Mouse (Mus musculus) neural tube, embryonic 14.5 days (tissue): ENCODE measurements around the gene Thada. TPM values are rescaled to one million over a fixed set of nuclear protein-coding genes. Genes with fewer than 3 reads are reported as not detected.

Experiments used
- ATAC-seq: fragments of 200-750 bp; cut with Nextera tagmentation; 2 replicates; pipeline ENCODE4 v1.8.0; 2017; ENCODE audit warnings: low read depth, mild to moderate bottlenecking, moderate TSS enrichment, moderate library complexity
- H3K27ac ChIP-seq: fragments of 300-500 bp; sonication (generic); 2 replicates; pipeline ENCODE4 v1.5.1; 2014; ENCODE audit warnings: low read depth, mild to moderate bottlenecking, control low read depth, low read length, moderate library complexity, mixed read lengths
- H3K27me3 ChIP-seq: fragments of 300-500 bp; sonication (generic); 2 replicates; pipeline ENCODE4 v1.6.1; 2014; ENCODE audit warnings: low read length; ENCODE audit not compliant: control insufficient read depth, insufficient read depth
- H3K36me3 ChIP-seq: fragments of 300-500 bp; sonication (generic); 2 replicates; pipeline ENCODE4 v1.6.1; 2014; ENCODE audit warnings: low read length, mixed read lengths; ENCODE audit not compliant: control insufficient read depth, insufficient read depth
- H3K4me1 ChIP-seq: fragments of 300-500 bp; sonication (generic); 2 replicates; pipeline ENCODE4 v1.6.1; 2014; ENCODE audit warnings: low read length; ENCODE audit not compliant: control insufficient read depth, insufficient read depth
- H3K4me2 ChIP-seq: fragments of 300-500 bp; sonication (generic); 2 replicates; pipeline ENCODE4 v1.6.1; 2014; ENCODE audit warnings: mild to moderate bottlenecking, low read depth, low read length, control low read depth
- H3K4me3 ChIP-seq: fragments of 300-500 bp; sonication (generic); 2 replicates; pipeline ENCODE4 v1.5.1; 2014; ENCODE audit warnings: low read depth, low read length, control low read depth, mixed read lengths
- H3K9ac ChIP-seq: fragments of 300-500 bp; sonication (generic); replicated peaks from 2 replicates; pipeline ENCODE4 v1.6.1; 2014; ENCODE audit warnings: low read depth, mild to moderate bottlenecking, control low read depth, low read length, mixed read lengths
- H3K9me3 ChIP-seq: fragments of 300-500 bp; sonication (generic); 2 replicates; pipeline ENCODE4 v1.6.1; 2016; ENCODE audit warnings: low read length; ENCODE audit not compliant: control insufficient read depth
- WGBS: fragments of 180-500 bp; shearing (Covaris S2); extraction: QIAGEN DNeasy Blood & Tissue Kit; methylation state at CpG from one replicate; pipeline ENCODE4 v1.1.7; 2014; 5-methylcytosine and 5-hydroxymethylcytosine counted together
- polyA plus RNA-seq: library from polyadenylated mRNA; unstranded; fragments of >200 nt; fragmentation: Nextera tagmentation; extraction: Ambion mirVana; gene quantifications from 2 replicates; pipeline ENCODE4 v1.2.1, GENCODE M21; 2014

Thada gene
- polyA plus RNA-seq, 1 experiment from 2014 or later = 12.8 TPM

- no peak overlapping the region for H3K27ac ChIP-seq
- no peaks in the 10 kb centered on the region for H3K36me3 ChIP-seq
- no peak for ATAC-seq
- H3K4me1 ChIP-seq = no peaks in the 10 kb centered on the region
- no peak overlapping the region for H3K9ac ChIP-seq
- no peak overlapping the region for H3K4me2 ChIP-seq
- WGBS = 59% methylated on average over 4 of the region's 4 CpGs
- H3K4me3 ChIP-seq = no peak overlapping the region
- no peaks in the 10 kb centered on the region for H3K27me3 ChIP-seq
- H3K9me3 ChIP-seq = no peaks in the 10 kb centered on the region
Observed at GRCm38 (mm10) chr17:84258638-84259261, 207.3 kb downstream of the Thada start.

DNA sequence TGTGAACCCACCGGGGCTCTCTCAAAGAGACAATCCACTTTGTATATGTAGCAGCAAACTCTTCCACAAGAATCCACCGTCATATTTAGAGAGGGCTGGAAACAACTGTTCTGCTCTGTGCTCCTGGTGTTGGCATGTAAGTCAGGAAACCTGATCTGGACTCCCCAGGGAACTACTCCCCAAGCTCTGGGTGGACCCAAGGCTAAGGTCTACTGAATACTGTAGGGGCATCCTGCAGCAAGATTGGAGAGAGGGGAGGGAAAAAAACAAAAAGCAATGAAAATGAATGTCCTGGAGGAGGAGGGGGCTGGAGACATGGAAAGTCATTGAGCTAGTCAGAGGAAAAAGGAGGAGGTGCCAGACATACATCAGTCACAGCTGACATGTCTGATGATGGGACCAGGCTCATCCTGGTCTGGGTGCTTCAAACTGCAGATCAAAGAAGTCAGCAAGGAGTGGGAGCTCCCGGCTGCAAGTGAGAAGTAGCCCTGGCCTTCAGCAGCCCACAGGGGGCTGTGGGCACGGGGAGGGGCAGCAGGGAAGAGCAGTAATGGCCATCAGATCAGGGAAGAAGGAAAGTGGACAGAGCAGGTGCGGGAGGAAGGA, 208.0 kb downstream of the Thada start:
- Histone ChIP-seq H3K4me2 (no peak overlapping the region), H3K4me1 (no peaks in the 10 kb centered on the region), H3K4me3 (no peak overlapping the region), H3K9me3 (no peaks in the 10 kb centered on the region), H3K27me3 (no peaks in the 10 kb centered on the region), H3K9ac (no peak overlapping the region), H3K27ac (no peak overlapping the region), H3K36me3 (no peaks in the 10 kb centered on the region)
- no peak for ATAC-seq
- WGBS = 65% methylated on average over 5 of the region's 5 CpGs

DNA sequence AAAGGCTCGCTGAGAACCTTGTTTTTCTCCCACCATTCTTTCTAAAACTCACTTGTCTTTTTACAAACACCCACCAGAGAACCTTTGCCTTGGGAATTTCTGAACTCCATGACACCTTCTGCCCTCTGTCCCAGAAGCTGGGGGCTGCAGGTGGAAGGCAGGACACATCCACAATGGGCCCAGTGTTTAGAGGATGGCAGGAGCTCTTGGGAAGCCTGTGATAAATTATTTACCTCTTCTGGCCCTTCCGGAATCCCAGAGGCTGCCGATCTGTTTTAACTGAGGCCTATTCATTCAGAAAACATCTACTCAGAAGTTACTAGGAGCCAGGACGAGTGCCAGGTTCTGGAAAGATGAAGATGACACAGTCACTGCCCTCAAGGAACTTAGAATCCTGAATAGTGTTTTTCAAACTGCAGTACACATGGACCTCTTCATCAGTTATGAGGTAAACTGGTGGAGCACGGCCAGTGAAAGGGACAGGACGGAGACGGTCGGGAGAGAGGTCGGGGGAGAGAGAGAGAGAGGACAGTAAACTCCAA, 209.7 kb downstream of the Thada start:
- Histone ChIP-seq H3K36me3 (no peaks in the 10 kb centered on the region), H3K4me1 (no peaks in the 10 kb centered on the region), H3K4me2 (no peak overlapping the region), H3K9ac (no peak overlapping the region), H3K27me3 (no peaks in the 10 kb centered on the region), H3K27ac (peak overlapping the region; percentile 55; the same call in 1 of the 2 replicates), H3K4me3 (no peak overlapping the region), H3K9me3 (no peaks in the 10 kb centered on the region)
- no peak for ATAC-seq
- WGBS = 46% methylated on average over 9 of the region's 9 CpGs

DNA sequence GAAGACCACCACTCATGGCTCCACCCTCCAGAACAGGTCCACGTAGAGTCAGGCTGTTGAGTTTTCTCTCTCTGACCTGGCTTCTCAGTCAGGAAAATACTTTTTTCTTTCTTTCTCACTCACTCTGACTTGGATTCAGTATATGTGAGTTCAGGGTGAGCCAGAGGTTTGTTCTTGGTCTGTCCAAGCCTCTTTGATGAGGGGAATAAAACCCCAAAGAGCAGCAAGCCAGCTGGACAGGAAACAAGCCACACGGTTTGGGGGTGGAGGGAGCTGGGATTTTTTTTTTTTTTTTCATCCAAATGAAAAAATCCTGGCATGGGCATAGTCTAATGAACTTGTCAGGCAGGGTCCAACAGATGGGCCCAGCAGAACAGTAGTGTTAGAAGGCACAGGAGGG, 210.2 kb downstream of the Thada start:
- no peaks in the 10 kb centered on the region for H3K36me3 ChIP-seq
- WGBS = 52% methylated on average over 2 of the region's 2 CpGs
- H3K4me2 ChIP-seq = no peak overlapping the region
- no peaks in the 10 kb centered on the region for H3K27me3 ChIP-seq
- H3K27ac ChIP-seq = peak overlapping the region; percentile 55
- H3K9ac ChIP-seq = no peak overlapping the region
- ATAC-seq = no peak
- no peak overlapping the region for H3K4me3 ChIP-seq
- no peaks in the 10 kb centered on the region for H3K4me1 ChIP-seq
- no peaks in the 10 kb centered on the region for H3K9me3 ChIP-seq

- H3K27me3 ChIP-seq = no peaks in the 10 kb centered on the region
- H3K9ac ChIP-seq = no peak overlapping the region
- no peaks in the 10 kb centered on the region for H3K4me1 ChIP-seq
- H3K36me3 ChIP-seq = no peaks in the 10 kb centered on the region
- H3K9me3 ChIP-seq = no peaks in the 10 kb centered on the region
- no peak overlapping the region for H3K4me3 ChIP-seq
- no peak overlapping the region for H3K27ac ChIP-seq
- ATAC-seq = no peak
- no peak overlapping the region for H3K4me2 ChIP-seq
- 89% methylated on average over 3 of the region's 3 CpGs for WGBS
Observed at GRCm38 (mm10) chr17:84251426-84251825, 214.6 kb downstream of the Thada start.

DNA sequence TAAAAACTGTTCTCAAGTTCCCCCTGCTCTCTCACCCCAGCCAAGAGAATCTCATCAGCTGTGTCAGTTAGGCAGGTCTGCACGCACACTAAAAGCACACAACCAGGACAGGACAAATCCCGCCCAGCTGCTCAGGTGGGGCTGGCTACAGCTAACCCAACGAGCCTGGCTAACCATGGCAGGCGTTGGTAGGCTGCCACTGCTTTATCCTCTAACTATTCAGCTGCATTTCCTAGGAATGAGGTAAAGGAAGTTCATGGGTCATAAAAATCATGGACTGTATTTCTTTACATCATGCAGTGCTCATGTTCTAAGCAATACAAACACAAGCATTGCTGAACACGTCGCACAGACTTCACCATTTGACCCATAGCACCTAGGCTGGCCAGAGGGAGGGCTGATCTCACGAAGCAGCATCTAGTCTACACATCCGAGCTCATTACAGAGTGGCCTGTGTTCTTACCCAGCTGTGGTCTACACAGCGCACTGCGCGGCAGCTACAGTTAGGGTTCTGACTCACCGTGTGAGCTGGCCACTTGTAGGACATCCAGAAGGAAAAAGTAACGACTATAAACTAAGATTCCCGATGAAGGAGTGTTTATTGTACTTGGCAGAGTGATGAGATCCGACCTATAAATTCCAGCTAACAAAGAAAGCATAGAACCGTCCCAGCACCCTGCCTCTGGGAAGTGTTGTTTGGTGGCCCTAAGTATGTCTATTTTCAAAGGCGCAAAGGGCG, 221.7 kb downstream of the Thada start:
- ATAC-seq = no peak
- H3K36me3 ChIP-seq = no peaks in the 10 kb centered on the region
- no peaks in the 10 kb centered on the region for H3K4me1 ChIP-seq
- H3K4me3 ChIP-seq = no peak overlapping the region
- no peaks in the 10 kb centered on the region for H3K9me3 ChIP-seq
- H3K9ac ChIP-seq = no peak overlapping the region
- H3K27me3 ChIP-seq = no peaks in the 10 kb centered on the region
- no peak overlapping the region for H3K4me2 ChIP-seq
- H3K27ac ChIP-seq = no peak overlapping the region
- 78% methylated on average over 18 of the region's 18 CpGs for WGBS

DNA sequence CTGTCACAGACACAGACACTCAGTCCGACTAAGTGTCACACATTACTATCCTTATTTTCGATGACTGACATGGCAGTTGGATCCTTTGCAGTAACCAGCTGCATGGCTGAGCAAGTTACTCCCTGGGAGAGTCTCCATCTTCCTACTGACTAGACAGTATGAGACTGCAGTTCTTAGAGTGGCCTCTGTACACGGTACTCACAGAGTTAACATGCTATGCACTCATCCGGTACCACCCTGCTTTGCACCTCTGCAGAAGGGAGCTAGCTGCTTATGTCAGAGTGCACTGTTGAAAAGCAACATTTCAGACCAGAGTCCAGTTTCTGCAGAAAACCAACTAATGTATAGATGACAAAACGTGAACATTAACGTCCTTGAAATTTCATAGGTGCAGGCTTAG, 222.2 kb downstream of the Thada start:
- H3K4me2 ChIP-seq = no peak overlapping the region
- no peaks in the 10 kb centered on the region for H3K36me3 ChIP-seq
- ATAC-seq = no peak
- 86% methylated on average over 6 of the region's 6 CpGs for WGBS
- H3K9ac ChIP-seq = no peak overlapping the region
- no peaks in the 10 kb centered on the region for H3K4me1 ChIP-seq
- no peak overlapping the region for H3K4me3 ChIP-seq
- no peaks in the 10 kb centered on the region for H3K9me3 ChIP-seq
- H3K27me3 ChIP-seq = no peaks in the 10 kb centered on the region
- no peak overlapping the region for H3K27ac ChIP-seq

DNA sequence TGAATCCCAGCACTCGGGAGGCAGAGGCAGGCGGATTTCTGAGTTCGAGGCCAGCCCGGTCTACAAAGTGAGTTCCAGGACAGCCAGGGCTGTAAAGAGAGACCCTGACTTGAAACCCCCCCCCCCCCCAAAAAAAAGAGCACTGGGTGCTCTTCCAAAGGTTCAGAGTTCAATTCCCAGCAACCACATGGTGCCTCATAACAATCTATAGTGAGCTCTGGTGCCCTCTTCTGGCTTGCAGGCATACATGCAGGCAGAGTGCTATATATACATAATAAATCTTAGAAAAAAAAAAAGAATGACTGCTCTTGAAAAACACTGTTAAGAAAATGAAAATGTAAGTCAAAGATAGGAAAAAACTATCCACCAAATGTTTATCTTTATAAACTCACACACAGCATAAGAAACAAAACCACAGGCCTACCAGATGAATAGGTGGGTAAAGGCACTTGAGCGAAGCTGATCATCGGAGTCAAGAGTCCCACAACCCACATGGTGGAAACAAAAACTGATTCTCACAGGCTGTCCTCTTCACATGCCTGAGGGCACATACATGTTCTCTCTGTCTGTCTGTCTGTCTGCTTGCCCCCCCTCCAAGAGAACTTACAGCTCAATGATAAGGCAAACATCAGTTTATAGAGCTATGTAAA, 224.6 kb downstream of the Thada start:
- Histone ChIP-seq H3K4me1 (no peaks in the 10 kb centered on the region), H3K4me2 (no peak overlapping the region), H3K27me3 (no peaks in the 10 kb centered on the region), H3K27ac (no peak overlapping the region), H3K36me3 (no peaks in the 10 kb centered on the region), H3K9me3 (no peaks in the 10 kb centered on the region), H3K9ac (no peak overlapping the region), H3K4me3 (no peak overlapping the region)
- no peak for ATAC-seq
- 96% methylated on average over 6 of the region's 6 CpGs for WGBS
